18 mouse cellular contexts compared by ENCODE assay signal in the genomic region with DNA sequence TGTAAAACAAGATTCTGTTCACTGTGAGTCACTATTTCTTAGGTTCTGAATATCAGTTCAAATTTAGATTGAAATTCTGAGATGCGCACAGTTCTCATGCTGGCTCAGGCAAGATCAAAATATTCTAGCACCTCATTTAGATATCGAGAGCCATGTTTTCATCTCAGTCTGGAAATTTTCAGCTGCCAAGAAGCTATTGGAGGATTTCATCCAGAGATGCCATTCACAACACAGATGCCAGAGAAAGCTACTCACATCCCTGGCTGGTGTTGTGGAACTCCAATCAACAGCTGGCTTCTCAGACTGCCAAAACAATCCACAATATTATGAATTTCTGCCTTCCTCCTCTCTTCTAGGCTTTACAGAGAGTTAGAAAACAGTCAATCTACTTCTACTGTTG.
DNase-seq lines count a peak whose midpoint lies in the region; ATAC-seq lines count a peak whose summit lies in the region.
"Had no signal": no experiment of that assay in that cellular context is flagged by ENCODE, and none has a peak within 500 bp of the region (broad histone marks: within the 10 kb centered on the region; RNA-seq: fewer than 3 reads in every experiment).

No protein-coding gene starts in this region.

- no peaks in the 10 kb centered on the region for H3K36me3 ChIP-seq in lung, embryonic 15.5 days
- H3K36me3 ChIP-seq: heart, embryonic 15.5 days; hindbrain, embryonic 12.5 days; intestine, embryonic 15.5 days; liver, embryonic 15.5 days; midbrain, embryonic 10.5 days; neural tube, embryonic 15.5 days; stomach, embryonic 15.5 days had no signal

- no peak overlapping the region for H3K4me3 ChIP-seq in lung, embryonic 15.5 days
- H3K4me3 ChIP-seq: heart, embryonic 15.5 days; hindbrain, embryonic 12.5 days; intestine, embryonic 15.5 days; liver, embryonic 15.5 days; midbrain, embryonic 10.5 days; neural tube, embryonic 15.5 days; stomach, embryonic 15.5 days had no signal

- no peaks in the 10 kb centered on the region for H3K27me3 ChIP-seq in lung, embryonic 15.5 days
- H3K27me3 ChIP-seq: heart, embryonic 15.5 days; hindbrain, embryonic 12.5 days; intestine, embryonic 15.5 days; liver, embryonic 15.5 days; neural tube, embryonic 15.5 days; stomach, embryonic 15.5 days had no signal

- H3K9ac ChIP-seq in lung, embryonic 15.5 days, result no peak overlapping the region
- H3K9ac ChIP-seq: heart, embryonic 15.5 days; hindbrain, embryonic 12.5 days; intestine, embryonic 15.5 days; liver, embryonic 15.5 days; neural tube, embryonic 15.5 days; stomach, embryonic 15.5 days had no signal

- H3K4me1 ChIP-seq in lung, embryonic 15.5 days, result no peaks in the 10 kb centered on the region
- H3K4me1 ChIP-seq: heart, embryonic 15.5 days; hindbrain, embryonic 12.5 days; intestine, embryonic 15.5 days; liver, embryonic 15.5 days; midbrain, embryonic 10.5 days; neural tube, embryonic 15.5 days; stomach, embryonic 15.5 days had no signal

- no peak overlapping the region for H3K27ac ChIP-seq in lung, embryonic 15.5 days
- H3K27ac ChIP-seq: heart, embryonic 15.5 days; hindbrain, embryonic 12.5 days; intestine, embryonic 15.5 days; liver, embryonic 15.5 days; midbrain, embryonic 10.5 days; neural tube, embryonic 15.5 days; stomach, embryonic 15.5 days had no signal

- DNase-seq in lung, adult 18-20 months, result no peak
- DNase-seq in frontal cortex, postnatal 10 days (ENCODE audit: low spot score in 2 of 2), result peak; percentile 12
- DNase-seq in layer of hippocampus, adult 9-11 months, result peak; percentile 30
- peak; percentile 18 to 58 for DNase-seq in right cerebral cortex, postnatal 10 days (ENCODE audit: low spot score in 2 of 2)
- no peak for DNase-seq in T-cell, adult 2 months (ENCODE audit: low spot score)
- DNase-seq in thymus, postnatal 0 days (ENCODE audit: low spot score), result no peak
- DNase-seq: cerebellum, adult 8-10 months; kidney, postnatal 25 days; thymus, postnatal 25 days had no signal

- WGBS in lung, embryonic 15.5 days, result 51% methylated on average over 2 of the region's 2 CpGs

- H3K4me2 ChIP-seq in lung, embryonic 15.5 days, result no peak overlapping the region
- H3K4me2 ChIP-seq: heart, embryonic 15.5 days; hindbrain, embryonic 12.5 days; intestine, embryonic 15.5 days; liver, embryonic 15.5 days; neural tube, embryonic 15.5 days; stomach, embryonic 15.5 days had no signal

- H3K9me3 ChIP-seq in lung, embryonic 15.5 days, result no peaks in the 10 kb centered on the region
- H3K9me3 ChIP-seq: heart, embryonic 15.5 days; hindbrain, embryonic 12.5 days; intestine, embryonic 15.5 days; liver, embryonic 15.5 days; midbrain, embryonic 10.5 days; neural tube, embryonic 15.5 days; stomach, embryonic 15.5 days had no signal

- peak; percentile 64; the same call in 1 of the 2 replicates for ATAC-seq in lung, embryonic 15.5 days (ENCODE audit: borderline replicate concordance, extremely low read depth, low FRiP score, low TSS enrichment)
- ATAC-seq: activated CD4-positive, CD25-positive, alpha-beta regulatory T cell, adult 4 months; intestine, embryonic 15.5 days had no signal

Comparison
In these comparisons a context has a peak if more than half of its experiments do, and no peak if none do; other contexts are left out.
1. DNase-seq: peak in frontal cortex, postnatal 10 days (2 of 2), layer of hippocampus, adult 9-11 months (single experiment) and right cerebral cortex, postnatal 10 days (2 of 2); none in lung, adult 18-20 months (0 of 2), T-cell, adult 2 months (single experiment) and thymus, postnatal 0 days (single experiment).